In the genomic region with DNA sequence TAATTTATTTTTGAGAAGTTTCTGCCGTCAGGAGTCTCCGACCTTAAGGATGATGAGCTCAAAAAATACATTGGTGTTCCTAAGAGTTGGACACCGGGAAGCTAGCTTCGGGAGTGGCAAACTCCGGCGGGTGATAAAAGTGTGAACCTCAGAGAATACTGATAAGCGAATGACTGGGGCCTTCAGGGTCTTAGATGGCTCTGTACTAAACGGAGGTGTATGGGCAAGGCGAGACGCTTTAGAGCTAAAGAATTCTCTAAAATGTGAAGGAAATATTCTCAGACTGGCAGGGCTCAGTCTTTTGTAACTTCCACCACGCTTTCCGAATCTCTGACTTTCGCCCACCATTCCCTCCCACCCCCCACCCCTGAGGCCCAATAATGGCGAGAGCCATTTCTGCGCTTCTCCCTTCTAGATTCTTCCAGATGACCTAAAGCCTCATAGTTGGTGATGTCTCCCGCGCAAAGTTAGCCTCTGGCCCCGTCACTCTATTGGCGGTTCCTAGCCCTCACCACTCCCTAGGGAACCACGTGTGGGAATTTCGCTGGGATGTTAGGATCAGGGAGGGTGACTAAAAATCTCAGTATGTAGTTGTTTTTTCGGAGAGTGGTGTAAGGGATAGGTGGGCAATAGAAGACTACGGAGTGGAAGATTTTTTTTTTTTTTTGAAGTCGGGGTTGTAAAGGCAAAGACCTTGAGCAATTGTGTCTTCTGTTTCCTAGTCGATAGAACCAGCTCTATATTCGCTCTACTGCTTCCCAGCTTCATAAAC, we compare ENCODE assay signal across 14 mouse cellular contexts. TPM values are rescaled to one million over a fixed set of nuclear protein-coding genes. Genes with fewer than 3 reads are reported as not detected.
DNase-seq lines count a peak whose midpoint lies in the region; ATAC-seq lines count a peak whose summit lies in the region.
"Had no signal": no experiment of that assay in that cellular context is flagged by ENCODE, and none has a peak within 500 bp of the region (broad histone marks: within the 10 kb centered on the region; RNA-seq: fewer than 3 reads in every experiment).

No protein-coding gene starts in this region.

- no peak overlapping the region for H3K4me3 ChIP-seq in intestine, embryonic 14.5 days (ENCODE audit: low read depth, low read length)
- H3K4me3 ChIP-seq in intestine, embryonic 16.5 days (ENCODE audit: low read length) = no peak overlapping the region
- H3K4me3 ChIP-seq in limb, embryonic 13.5 days = no peak overlapping the region

- peak; percentile 22 for DNase-seq in embryo, embryonic 10 days (ENCODE audit: low spot score)
- no peak for DNase-seq in embryo, embryonic 10.5 days (ENCODE audit: low spot score)
- DNase-seq in intestine, embryonic 14.5 days (ENCODE audit: low spot score) = peak; percentile 72
- peak; percentile 40 for DNase-seq in ZHBTc4 (ENCODE audit: low read depth, low spot score)
- no peak for DNase-seq in layer of hippocampus, adult 9-10 months (ENCODE audit: low spot score)
- DNase-seq in right cerebral cortex, adult 18-20 months = no peak
- DNase-seq: cerebellum, adult 11-12 months; gastrocnemius, postnatal 25 days had no signal

- no peak overlapping the region for H3K27ac ChIP-seq in intestine, embryonic 14.5 days (ENCODE audit: low read depth)
- no peak overlapping the region for H3K27ac ChIP-seq in intestine, embryonic 16.5 days (ENCODE audit: low read length)
- no peak overlapping the region for H3K27ac ChIP-seq in limb, embryonic 13.5 days
- H3K27ac ChIP-seq: embryonic facial prominence, embryonic 12.5 days; liver, embryonic 14.5 days; neural tube, embryonic 13.5 days had no signal

- no peaks in the 10 kb centered on the region for H3K9me3 ChIP-seq in intestine, embryonic 14.5 days (ENCODE audit: control insufficient read depth, low read length)
- no peaks in the 10 kb centered on the region for H3K9me3 ChIP-seq in intestine, embryonic 16.5 days (ENCODE audit: control insufficient read depth, low read length)
- H3K9me3 ChIP-seq in limb, embryonic 13.5 days = no peaks in the 10 kb centered on the region
- H3K9me3 ChIP-seq: embryonic facial prominence, embryonic 12.5 days; neural tube, embryonic 13.5 days had no signal

- peaks cover 75% of the 10 kb centered on the region for H3K27me3 ChIP-seq in intestine, embryonic 14.5 days (replicated peaks; ENCODE audit: control insufficient read depth, insufficient read depth, low read length)
- H3K27me3 ChIP-seq in intestine, embryonic 16.5 days (replicated peaks; ENCODE audit: control insufficient read depth, insufficient read depth, low read length) = peaks cover 60% of the 10 kb centered on the region
- H3K27me3 ChIP-seq in limb, embryonic 13.5 days = peaks cover 74% of the 10 kb centered on the region

- H3K9ac ChIP-seq in intestine, embryonic 14.5 days (ENCODE audit: low read length) = no peak overlapping the region
- no peak overlapping the region for H3K9ac ChIP-seq in intestine, embryonic 16.5 days (ENCODE audit: low read depth, low read length)
- no peak overlapping the region for H3K9ac ChIP-seq in limb, embryonic 13.5 days
- H3K9ac ChIP-seq: embryonic facial prominence, embryonic 12.5 days; liver, embryonic 14.5 days; neural tube, embryonic 13.5 days had no signal

- no peaks in the 10 kb centered on the region for H3K36me3 ChIP-seq in intestine, embryonic 14.5 days (ENCODE audit: control insufficient read depth, insufficient read depth, low read length)
- H3K36me3 ChIP-seq in intestine, embryonic 16.5 days (ENCODE audit: control insufficient read depth, insufficient read depth, low read length) = no peaks in the 10 kb centered on the region
- no peaks in the 10 kb centered on the region for H3K36me3 ChIP-seq in limb, embryonic 13.5 days
- H3K36me3 ChIP-seq: embryonic facial prominence, embryonic 12.5 days; neural tube, embryonic 13.5 days had no signal

- WGBS in intestine, embryonic 14.5 days = 2% methylated on average over 26 of the region's 26 CpGs
- 2% methylated on average over 26 of the region's 26 CpGs for WGBS in intestine, embryonic 16.5 days
- 1% methylated on average over 26 of the region's 26 CpGs for WGBS in limb, embryonic 13.5 days

- no peak overlapping the region for H3K4me2 ChIP-seq in intestine, embryonic 14.5 days (ENCODE audit: low read length)
- no peak overlapping the region for H3K4me2 ChIP-seq in intestine, embryonic 16.5 days (ENCODE audit: low read depth, low read length)
- peak overlapping the region; percentile 92; the same call in 1 of the 2 replicates for H3K4me2 ChIP-seq in limb, embryonic 13.5 days (replicated peaks)

- peaks cover 10% of the 10 kb centered on the region; the same call in 1 of the 2 replicates for H3K4me1 ChIP-seq in intestine, embryonic 14.5 days (replicated peaks; ENCODE audit: control insufficient read depth, insufficient read depth, low read length)
- H3K4me1 ChIP-seq in intestine, embryonic 16.5 days (ENCODE audit: control insufficient read depth, insufficient read depth, low read length) = peaks cover 12% of the 10 kb centered on the region
- H3K4me1 ChIP-seq in limb, embryonic 13.5 days = peaks cover 25% of the 10 kb centered on the region

- ATAC-seq in intestine, embryonic 14.5 days (replicated peaks; ENCODE audit: low FRiP score, low TSS enrichment, low read depth) = no peak
- ATAC-seq in intestine, embryonic 16.5 days = no peak
- ATAC-seq in limb, embryonic 13.5 days (ENCODE audit: low FRiP score, low read depth) = no peak
- ATAC-seq: Patski had no signal

RNA-seq across cellular contexts. Expression of a gene that starts 0.6 kb away (rescaled TPM):
- 1.6 and 2.2 TPM in 2 replicates for polyA plus RNA-seq in intestine, embryonic 14.5 days (2014; fragmentation: Nextera tagmentation; extraction: Ambion mirVana)
- 0.65 and 0.93 TPM in 2 replicates for polyA plus RNA-seq in intestine, embryonic 16.5 days (2015; fragmentation: Nextera tagmentation; extraction: Ambion mirVana)
- polyA plus RNA-seq in limb, embryonic 13.5 days (2015; fragmentation: Nextera tagmentation; extraction: Ambion mirVana) = 3.8 and 4.1 TPM in 2 replicates

Comparison
In these comparisons a context has a peak if more than half of its experiments do, and no peak if none do; other contexts are left out.
1. DNase-seq: peak in embryo, embryonic 10 days (single experiment), intestine, embryonic 14.5 days (single experiment) and ZHBTc4 (single experiment); none in embryo, embryonic 10.5 days (single experiment), layer of hippocampus, adult 9-10 months (single experiment) and right cerebral cortex, adult 18-20 months (single experiment).